Mouse (Mus musculus) neutrophil, adult 5-6 weeks (primary cell): ENCODE data around the gene Oxct1. TPM values are rescaled to one million over a fixed set of nuclear protein-coding genes. Genes with fewer than 3 reads are reported as not detected.

ENCODE experiments used
- ATAC-seq: fragments of 151-379, 151-347 bp; 2 replicates; pipeline ENCODE4 v1.8.0; 2017; ENCODE audit warnings: mild to moderate bottlenecking, moderate TSS enrichment; ENCODE audit not compliant: insufficient number of reproducible peaks, poor library complexity, low FRiP score, severe bottlenecking; ENCODE audit errors: extremely low read depth
- total RNA-seq: library from RNA; stranded (forward); fragments of 200-1000 nt; gene quantifications from 2 replicates; pipeline ENCODE4 v1.2.3, GENCODE M21; 2017

Oxct1 gene
- total RNA-seq, 1 experiment from 2014 or later = 62.6 TPM

GRCm38 (mm10) chr15:4026831-4027584, 825 bp downstream of the Oxct1 start:
- peak; percentile 88 for ATAC-seq

- ATAC-seq = no peak
Observed at GRCm38 (mm10) chr15:4027671-4028410, 1.7 kb downstream of the Oxct1 start.

GRCm38 (mm10) chr15:4028411-4028700, 2.2 kb downstream of the Oxct1 start:
- ATAC-seq = no peak

DNA sequence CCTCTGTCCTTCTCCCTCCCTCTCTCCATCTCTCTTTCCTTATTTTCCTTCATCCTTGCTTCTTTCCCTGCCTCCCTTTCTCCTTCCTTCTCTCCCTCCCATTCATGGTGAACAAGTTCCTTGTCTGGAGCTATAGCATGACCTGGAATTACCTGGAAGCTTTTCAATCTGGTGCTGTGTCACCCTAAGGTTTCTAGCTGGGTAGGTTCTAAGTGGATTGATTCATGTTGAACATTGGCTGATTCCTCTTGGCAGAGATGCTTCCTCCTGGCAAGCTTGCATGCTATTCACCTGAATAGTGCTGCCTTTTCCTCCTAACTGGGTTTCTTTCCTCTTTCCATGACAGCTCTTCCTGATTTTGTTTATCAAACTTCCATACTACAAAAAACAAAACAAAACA, 2.8 kb downstream of the Oxct1 start:
- ATAC-seq = no peak

DNA sequence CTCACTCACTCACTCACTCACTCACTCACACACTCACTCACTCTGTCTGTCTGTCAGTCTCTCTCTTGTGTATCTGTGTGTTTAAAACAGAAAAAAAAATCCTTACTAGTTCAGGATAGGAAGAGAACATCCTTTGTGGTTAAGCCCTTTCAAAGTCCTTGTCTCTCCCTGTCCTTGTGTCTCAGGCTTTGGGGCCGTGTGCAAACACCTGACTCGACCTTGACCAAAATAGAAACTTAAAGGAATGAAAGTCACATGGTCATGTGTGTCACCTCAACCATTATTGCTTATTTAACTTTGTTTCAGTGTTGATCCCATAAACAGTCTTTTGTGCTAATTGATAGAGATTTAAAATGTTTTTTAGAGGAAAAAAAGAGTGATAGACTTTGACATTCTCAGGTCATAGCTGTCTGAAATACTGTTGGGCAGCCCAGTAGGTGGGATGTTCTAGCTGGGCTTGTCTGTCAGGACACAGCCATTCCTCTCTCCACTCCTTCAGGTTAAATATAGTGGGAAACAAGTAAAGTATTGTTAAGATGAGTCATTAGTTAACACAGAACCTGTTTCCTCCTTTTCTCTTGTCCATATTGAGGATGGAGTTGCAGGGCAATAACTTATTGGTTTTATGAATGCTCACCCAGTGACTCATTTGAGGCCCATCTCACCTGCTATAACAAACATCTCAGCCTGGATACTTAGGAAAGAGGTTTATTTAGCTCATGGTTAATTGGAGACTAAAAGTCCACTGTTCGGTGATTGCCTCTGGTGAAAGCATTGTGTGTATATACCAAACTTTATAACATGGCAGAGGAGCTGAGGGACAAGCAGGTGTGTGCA, 7.2 kb downstream of the Oxct1 start:
- no peak for ATAC-seq

- no peak; the same call in 1 of the 2 replicates for ATAC-seq
Observed at GRCm38 (mm10) chr15:4042423-4042822, 16.2 kb downstream of the Oxct1 start.

- peak; percentile 74 for ATAC-seq
Observed at GRCm38 (mm10) chr15:4043032-4043471, 16.9 kb downstream of the Oxct1 start.

DNA sequence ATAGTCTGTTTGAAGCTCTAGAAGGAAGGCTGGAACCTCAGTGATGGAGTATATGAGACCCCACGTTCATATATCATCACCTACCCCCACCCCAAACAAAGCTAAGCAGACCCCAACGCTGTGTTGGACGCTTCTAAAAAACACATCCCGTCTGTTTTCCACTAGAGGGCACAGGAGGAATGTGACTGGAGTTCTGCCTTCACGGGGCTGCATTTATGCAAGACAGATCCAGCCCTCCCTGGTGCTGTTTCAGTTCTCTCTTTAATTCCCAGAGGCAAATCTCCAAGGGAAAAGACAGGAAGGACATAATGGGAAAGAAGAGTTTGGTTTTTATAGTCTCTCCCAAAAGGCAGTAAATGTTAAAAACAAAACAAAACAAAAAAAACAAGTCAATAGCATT, 30.4 kb downstream of the Oxct1 start:
- no peak for ATAC-seq

- ATAC-seq = no peak
Observed at GRCm38 (mm10) chr15:4063574-4063973, 37.4 kb downstream of the Oxct1 start.

DNA sequence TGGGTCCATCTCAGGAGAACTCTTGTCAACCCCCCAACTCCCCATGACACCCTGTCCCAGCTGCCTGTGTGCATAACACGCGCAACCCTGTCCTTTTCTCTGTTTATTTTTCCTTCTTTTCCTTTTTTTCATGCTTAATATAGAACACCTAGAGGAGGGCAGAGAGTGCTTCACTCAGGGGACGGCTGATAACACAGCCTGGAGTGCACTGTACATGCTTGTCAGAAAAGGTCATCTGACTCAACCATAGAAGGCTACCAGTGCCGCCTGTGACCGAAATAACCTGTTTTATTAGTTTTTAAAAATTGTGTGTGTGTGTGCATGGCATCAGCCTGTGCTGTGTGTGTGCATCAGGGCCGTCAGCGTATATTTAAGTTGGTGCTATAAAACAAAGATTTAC, 37.8 kb downstream of the Oxct1 start:
- ATAC-seq = no peak

- no peak for ATAC-seq
Observed at GRCm38 (mm10) chr15:4064694-4065093, 38.5 kb downstream of the Oxct1 start.

DNA sequence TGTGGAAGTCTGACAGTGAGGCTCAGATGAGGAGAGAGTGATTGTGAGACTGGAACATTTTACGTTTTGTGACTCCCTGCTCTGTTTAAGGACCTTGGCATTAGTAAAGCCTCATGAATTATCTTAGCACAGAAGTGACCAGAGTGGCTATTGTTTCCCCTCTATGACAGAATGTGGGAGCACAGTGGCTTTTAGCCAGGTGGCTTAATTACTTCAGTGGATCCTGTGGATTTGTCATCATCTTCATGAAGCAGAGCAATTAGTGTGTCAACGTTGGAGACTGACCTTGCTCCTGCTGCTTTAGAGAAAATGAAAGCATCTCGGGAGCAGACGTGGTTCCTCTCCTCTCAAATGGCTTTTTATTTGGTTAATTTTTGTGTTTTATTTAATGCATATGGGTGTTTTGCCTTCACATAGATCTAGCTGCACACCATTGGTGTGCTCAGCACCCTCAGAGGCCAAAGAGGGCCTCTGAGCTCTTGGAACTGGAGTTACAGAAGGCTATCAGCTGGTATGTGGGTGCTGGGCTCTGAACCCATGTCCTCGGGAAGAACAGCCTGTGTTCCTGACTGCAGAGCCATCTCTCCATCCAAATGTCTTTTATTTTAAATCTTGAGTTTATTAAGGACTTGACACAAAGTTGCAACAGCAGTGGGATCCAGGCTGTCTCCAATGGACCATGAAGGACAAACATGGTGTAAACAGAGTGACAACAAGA, 41.2 kb downstream of the Oxct1 start:
- no peak for ATAC-seq

- ATAC-seq = no peak
Observed at GRCm38 (mm10) chr15:4077978-4078377, 51.8 kb downstream of the Oxct1 start.

DNA sequence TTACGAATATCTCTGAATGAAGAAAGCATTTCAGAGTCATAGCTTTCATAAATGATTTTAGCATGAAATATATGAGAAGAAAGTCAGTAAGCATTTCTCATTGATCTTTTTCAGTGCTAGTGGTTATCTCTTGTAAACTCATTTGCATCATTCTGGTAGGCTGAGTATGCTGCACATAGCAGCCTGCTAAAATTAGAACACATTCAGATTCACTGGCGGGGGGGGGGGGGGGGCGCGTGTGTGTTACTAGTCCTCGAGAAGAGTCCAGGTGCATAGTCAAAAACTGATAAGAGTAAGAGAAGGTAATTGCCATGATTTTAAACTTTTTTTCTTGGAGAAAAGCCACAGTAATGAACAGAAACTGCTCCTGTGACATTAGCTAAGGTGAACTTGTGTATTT, 52.6 kb downstream of the Oxct1 start:
- ATAC-seq = no peak

DNA sequence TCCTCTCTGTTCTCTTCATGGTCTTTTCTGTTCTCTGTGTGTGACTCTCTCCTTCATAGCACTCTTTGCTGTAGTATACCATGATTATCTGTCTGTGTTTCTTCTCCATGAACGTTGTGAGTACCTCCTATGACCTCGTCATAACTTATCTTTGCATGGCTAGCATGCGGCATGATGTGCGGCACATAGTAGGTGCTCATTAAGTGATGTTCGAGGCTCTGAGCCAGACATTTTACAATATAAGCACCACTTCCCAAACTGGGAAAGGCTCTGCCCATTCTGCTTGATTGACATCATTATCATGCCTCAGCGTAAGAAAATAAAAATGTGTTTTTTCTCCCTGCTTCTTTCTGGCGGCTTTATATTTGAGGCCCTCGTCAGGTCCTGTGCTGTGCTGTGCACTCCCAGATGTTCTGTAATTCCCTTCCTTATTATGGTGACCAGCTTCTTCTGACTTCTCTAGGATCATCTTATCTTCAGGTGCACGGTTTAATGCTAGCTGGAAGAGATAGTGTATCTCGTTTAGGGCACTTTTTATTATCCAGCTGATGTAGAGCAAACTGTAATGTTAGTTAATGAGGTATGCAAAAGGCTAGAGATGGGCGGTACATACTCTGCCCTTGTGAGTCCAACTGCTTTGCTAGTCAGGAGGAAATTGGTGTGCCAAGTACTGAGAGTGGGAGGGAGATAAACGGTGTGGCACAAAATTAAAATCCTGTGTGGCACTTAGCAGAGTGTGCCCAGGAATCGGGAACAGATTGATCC, 53.4 kb downstream of the Oxct1 start:
- ATAC-seq = no peak

GRCm38 (mm10) chr15:4085600-4086384, 59.6 kb downstream of the Oxct1 start:
- ATAC-seq = peak; percentile 67; the same call in 1 of the 2 replicates

DNA sequence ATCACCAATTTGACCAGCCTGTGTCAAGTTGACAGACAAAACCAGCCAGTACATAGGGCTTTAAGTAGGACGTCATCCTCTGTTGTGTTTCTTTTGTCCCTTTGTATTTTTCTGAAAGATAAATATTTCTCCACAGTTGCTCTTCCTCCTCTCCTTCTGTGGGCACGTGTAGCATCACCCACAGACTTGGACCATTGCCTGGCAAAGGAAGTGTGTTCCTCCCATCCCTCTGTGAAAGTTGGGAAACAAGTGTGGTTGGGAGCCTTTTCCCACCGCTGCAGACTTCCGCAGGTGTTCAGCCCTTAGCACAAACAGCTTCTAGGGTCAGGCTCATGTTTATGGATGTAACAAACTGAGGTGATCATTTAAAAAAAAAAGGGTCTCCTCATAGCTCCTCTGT, 61.3 kb downstream of the Oxct1 start:
- ATAC-seq = no peak

GRCm38 (mm10) chr15:4087914-4088313, 61.7 kb downstream of the Oxct1 start:
- ATAC-seq = no peak
